Mouse (Mus musculus): ENCODE results near the gene 1700001C19Rik.

DNA sequence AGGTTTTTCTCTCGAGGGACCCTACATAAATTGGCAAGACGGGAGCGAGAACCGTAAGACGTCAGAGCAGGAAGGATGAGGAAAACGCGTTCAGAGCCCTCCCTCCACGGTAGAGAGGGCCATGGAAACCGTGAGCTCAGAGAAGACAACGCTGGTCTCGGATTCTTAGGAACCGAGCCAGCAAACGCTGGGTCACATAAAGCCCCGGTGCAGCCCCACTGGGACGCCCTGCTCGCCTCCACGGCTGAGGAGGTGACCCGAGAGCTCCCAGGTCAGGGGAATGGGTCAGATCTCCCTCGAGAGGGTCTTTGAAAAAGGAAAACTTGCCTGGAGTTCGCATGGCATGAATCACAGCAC lies 68.1 kb downstream of the 1700001C19Rik start:
- TF ChIP-seq CTCF (IDR thresholded peaks at IDR 0.05) (no peak), EP300 (IDR thresholded peaks at IDR 0.05; ENCODE audit: insufficient read depth, low read depth, low read length) (no peak)

Measured in heart, adult 2 months (tissue).